Mouse (Mus musculus) midbrain, embryonic 14.5 days (tissue): Measurements from ENCODE around the gene Kif13a. TPM values are rescaled to one million over a fixed set of nuclear protein-coding genes. Genes with fewer than 3 reads are reported as not detected.
A peak's percentile ranks its signal among the peaks of the same experiment; 100 is the strongest.

Experiments used
- ATAC-seq: fragments of 200-750 bp; cut with Nextera tagmentation; 2 replicates; pipeline ENCODE4 v1.8.0; 2017; ENCODE audit warnings: moderate number of reproducible peaks, moderate library complexity; ENCODE audit not compliant: low FRiP score, low TSS enrichment
- DNase-seq: peaks from one replicate; pipeline ENCODE4 v3.0.0-alpha.2; 2015
- H3K27ac ChIP-seq: fragments of 300-500 bp; sonication (generic); replicated peaks from 2 replicates; pipeline ENCODE4 v1.5.1; 2014; ENCODE audit warnings: mild to moderate bottlenecking, low read depth, low read length, moderate library complexity
- H3K27me3 ChIP-seq: fragments of 300-500 bp; sonication (generic); 2 replicates; pipeline ENCODE4 v1.6.1; 2014; ENCODE audit warnings: low read length, control low read depth, mixed read lengths; ENCODE audit not compliant: control insufficient read depth, insufficient read depth
- H3K36me3 ChIP-seq: fragments of 300-500 bp; sonication (generic); 2 replicates; pipeline ENCODE4 v1.6.1; 2014; ENCODE audit warnings: low read length, control low read depth; ENCODE audit not compliant: control insufficient read depth, insufficient read depth
- H3K4me1 ChIP-seq: fragments of 300-500 bp; sonication (generic); 2 replicates; pipeline ENCODE4 v1.6.1; 2014; ENCODE audit warnings: mild to moderate bottlenecking, antibody characterized with exemption, low read length, control low read depth; ENCODE audit not compliant: control insufficient read depth, insufficient read depth
- H3K4me2 ChIP-seq: fragments of 300-500 bp; sonication (generic); 2 replicates; pipeline ENCODE4 v1.6.1; 2014; ENCODE audit warnings: mild to moderate bottlenecking, low read length, moderate library complexity
- H3K4me3 ChIP-seq: fragments of 300-500 bp; sonication (generic); replicated peaks from 2 replicates; pipeline ENCODE4 v1.5.1; 2014; ENCODE audit warnings: low read depth, low read length
- H3K9ac ChIP-seq: fragments of 300-500 bp; sonication (generic); replicated peaks from 2 replicates; pipeline ENCODE4 v1.6.1; 2014; ENCODE audit warnings: mild to moderate bottlenecking, low read length, moderate library complexity
- H3K9me3 ChIP-seq: fragments of 300-500 bp; sonication (generic); 2 replicates; pipeline ENCODE4 v1.6.1; 2016; ENCODE audit warnings: low read length, control low read depth, mixed read lengths; ENCODE audit not compliant: control insufficient read depth
- WGBS: fragments of 180-500 bp; shearing (Covaris S2); extraction: QIAGEN DNeasy Blood & Tissue Kit; methylation state at CpG from one replicate; pipeline ENCODE4 v1.1.7; 2014; 5-methylcytosine and 5-hydroxymethylcytosine counted together
- polyA plus RNA-seq: library from polyadenylated mRNA; unstranded; fragments of >200 nt; fragmentation: Nextera tagmentation; extraction: Ambion mirVana; gene quantifications from 2 replicates; pipeline ENCODE4 v1.2.1, GENCODE M21; 2014

Kif13a gene
- polyA plus RNA-seq, 1 experiment from 2014 or later, result 14.2 TPM

DNA sequence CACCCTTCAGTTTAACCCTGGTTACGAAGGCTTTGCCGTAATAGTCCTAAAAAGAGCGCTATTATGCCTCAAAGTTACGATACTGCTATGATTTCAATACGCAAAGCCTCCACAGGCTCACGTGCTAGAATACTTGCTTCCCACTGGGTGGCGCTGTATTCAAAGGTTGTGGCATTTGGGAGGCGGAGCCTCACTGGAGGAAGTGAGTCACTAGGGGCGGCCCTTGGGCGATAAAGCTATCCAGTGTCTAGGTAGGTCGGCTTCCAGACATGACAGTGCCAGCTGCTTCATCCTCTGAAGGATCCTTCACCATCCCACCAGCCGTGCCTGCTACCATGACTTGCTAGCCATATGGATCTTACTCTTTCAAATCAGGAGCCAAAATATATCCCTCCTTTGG, 119.6 kb downstream of the Kif13a start:
- ATAC-seq (no peak), DNase-seq (peak; percentile 51)
- H3K27ac ChIP-seq, result no peak overlapping the region
- H3K9me3 ChIP-seq, result 0 out of 2 replicates have a peak, but pooled peaks cover 3% of the 10 kb centered on the region
- WGBS, result 93% methylated on average over 12 of the region's 12 CpGs
- no peak overlapping the region for H3K9ac ChIP-seq
- peaks cover 46% of the 10 kb centered on the region for H3K36me3 ChIP-seq
- H3K4me1 ChIP-seq, result no peaks in the 10 kb centered on the region
- no peak overlapping the region for H3K4me3 ChIP-seq
- H3K27me3 ChIP-seq, result no peaks in the 10 kb centered on the region
- H3K4me2 ChIP-seq, result no peak overlapping the region

DNA sequence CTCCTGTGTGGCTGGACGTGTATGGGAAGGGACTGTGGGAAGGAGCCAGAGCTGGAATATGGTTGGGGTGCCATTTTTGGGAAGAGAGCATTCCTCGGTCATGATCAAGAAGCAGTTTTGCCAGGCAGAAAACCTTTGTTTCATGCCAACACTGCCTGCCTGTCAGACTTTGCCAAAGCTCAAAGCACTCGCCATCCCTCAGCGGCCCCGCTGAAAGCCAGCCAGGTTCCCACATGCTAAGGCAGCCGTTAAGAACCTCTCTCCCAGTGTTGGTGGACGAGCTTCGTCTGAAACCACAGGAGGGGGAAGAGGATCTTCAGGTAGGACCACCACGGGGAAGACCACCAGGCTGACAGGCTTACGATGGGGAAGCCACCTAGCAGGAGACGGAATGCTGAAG, 121.8 kb downstream of the Kif13a start:
- no peak for DNase-seq
- Histone ChIP-seq H3K27ac (no peak overlapping the region), H3K27me3 (no peaks in the 10 kb centered on the region)

DNA sequence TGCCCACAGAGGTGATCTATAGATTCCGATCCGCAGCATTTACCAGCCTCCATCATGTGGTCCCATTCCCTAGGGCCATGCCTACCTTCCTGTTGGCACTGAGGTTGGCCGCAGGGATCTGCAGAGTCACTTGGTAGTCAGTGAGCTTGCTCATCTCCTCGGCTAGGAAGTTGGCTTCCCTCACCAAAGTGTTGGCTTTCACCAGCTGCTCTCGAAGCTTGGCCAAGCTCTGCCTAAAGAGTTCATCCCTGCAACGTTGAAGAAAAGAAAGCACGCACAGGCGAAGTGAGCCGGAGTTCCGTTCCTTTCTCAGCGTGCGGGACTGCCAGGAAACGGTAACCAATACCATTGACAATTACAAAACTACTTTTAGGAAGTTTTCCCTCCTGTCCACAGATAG, 128.5 kb downstream of the Kif13a start:
- H3K4me2 ChIP-seq, result no peak overlapping the region
- no peak overlapping the region for H3K9ac ChIP-seq
- 94% methylated on average over 13 of the region's 13 CpGs for WGBS
- no peaks in the 10 kb centered on the region for H3K27me3 ChIP-seq
- ATAC-seq, result no peak
- no peaks in the 10 kb centered on the region for H3K4me1 ChIP-seq
- DNase-seq, result no peak
- peaks cover 29% of the 10 kb centered on the region for H3K36me3 ChIP-seq
- no peaks in the 10 kb centered on the region for H3K9me3 ChIP-seq
- no peak overlapping the region for H3K4me3 ChIP-seq
- H3K27ac ChIP-seq, result no peak overlapping the region

More for the DNA sequence above, 121.8 kb downstream of the Kif13a start:
- peaks cover 27% of the 10 kb centered on the region for H3K36me3 ChIP-seq
- 91% methylated on average over 11 of the region's 11 CpGs for WGBS
- H3K9me3 ChIP-seq, result 0 out of 2 replicates have a peak, but pooled peaks cover 3% of the 10 kb centered on the region
- H3K4me2 ChIP-seq, result no peak overlapping the region
- no peaks in the 10 kb centered on the region for H3K4me1 ChIP-seq
- ATAC-seq, result no peak
- no peak overlapping the region for H3K4me3 ChIP-seq
- H3K9ac ChIP-seq, result no peak overlapping the region

DNA sequence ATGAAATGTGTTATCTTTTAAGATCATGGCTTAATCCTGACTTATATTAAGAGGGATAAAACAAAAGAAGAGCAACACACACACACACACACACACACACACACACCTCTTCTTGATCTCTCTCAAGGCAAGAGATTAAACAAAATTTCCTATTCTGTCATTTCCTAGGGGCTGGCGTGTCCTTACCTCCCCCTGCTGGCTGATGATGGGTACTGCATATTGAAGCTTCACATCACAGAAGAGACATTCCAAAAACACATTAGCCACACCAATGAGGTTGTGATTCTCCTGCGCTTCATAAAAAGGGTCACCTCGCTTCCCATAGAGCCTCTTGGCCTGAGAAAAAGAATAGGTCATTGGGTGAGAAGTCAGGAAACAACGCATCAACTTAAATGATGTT, 131.5 kb downstream of the Kif13a start:
- Histone ChIP-seq H3K9ac (no peak overlapping the region), H3K4me2 (no peak overlapping the region), H3K27me3 (no peaks in the 10 kb centered on the region), H3K4me3 (no peak overlapping the region), H3K27ac (no peak overlapping the region), H3K4me1 (no peaks in the 10 kb centered on the region), H3K36me3 (peaks cover 35% of the 10 kb centered on the region), H3K9me3 (no peaks in the 10 kb centered on the region)
- WGBS, result 44% methylated on average over 4 of the region's 4 CpGs
- DNase-seq (peak; percentile 81), ATAC-seq (no peak)

DNA sequence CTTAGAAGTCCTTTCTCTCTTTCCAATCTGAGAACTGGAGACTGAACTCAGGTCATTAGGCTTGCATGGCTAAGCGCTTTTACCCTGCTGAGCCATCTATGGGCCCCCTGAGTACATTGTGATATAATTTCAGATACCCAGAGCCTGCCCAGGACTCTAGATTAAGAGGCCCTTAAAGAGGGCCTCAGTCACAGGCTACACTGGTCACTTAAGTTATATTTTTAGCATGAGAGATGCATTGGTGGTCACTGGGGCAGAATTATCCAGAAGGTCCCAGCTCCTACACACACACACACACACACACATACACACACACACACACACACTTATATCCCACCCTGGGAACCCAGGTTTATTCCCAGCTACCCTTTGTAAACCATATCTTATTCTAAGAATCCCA, 133.3 kb downstream of the Kif13a start:
- Histone ChIP-seq H3K4me3 (no peak overlapping the region), H3K4me1 (no peaks in the 10 kb centered on the region), H3K9me3 (no peaks in the 10 kb centered on the region), H3K27me3 (no peaks in the 10 kb centered on the region), H3K4me2 (no peak overlapping the region), H3K36me3 (peaks cover 34% of the 10 kb centered on the region), H3K27ac (no peak overlapping the region), H3K9ac (no peak overlapping the region)
- ATAC-seq (no peak), DNase-seq (no peak)
- WGBS, result 100% methylated on average over 1 of the region's 1 CpGs

DNA sequence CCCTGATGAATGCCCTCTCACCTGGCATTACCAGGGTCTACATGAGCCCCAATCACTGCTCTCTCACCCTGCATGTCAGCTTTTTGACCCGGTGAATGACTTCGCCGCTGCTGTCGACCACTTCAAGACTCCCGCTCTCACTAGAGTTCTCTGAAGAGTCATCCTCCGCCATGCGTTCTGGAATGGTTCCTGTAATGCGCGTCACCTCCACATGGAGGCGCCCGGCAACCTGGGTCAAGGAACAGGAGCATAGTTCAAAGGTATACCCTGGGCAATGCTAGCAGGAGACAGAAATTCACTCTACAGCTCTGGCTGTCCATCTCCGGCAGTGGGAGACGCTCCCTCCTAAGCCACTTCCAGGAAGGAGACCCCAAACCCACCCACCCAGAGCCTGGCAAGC, 135.8 kb downstream of the Kif13a start:
- no peaks in the 10 kb centered on the region for H3K9me3 ChIP-seq

DNA sequence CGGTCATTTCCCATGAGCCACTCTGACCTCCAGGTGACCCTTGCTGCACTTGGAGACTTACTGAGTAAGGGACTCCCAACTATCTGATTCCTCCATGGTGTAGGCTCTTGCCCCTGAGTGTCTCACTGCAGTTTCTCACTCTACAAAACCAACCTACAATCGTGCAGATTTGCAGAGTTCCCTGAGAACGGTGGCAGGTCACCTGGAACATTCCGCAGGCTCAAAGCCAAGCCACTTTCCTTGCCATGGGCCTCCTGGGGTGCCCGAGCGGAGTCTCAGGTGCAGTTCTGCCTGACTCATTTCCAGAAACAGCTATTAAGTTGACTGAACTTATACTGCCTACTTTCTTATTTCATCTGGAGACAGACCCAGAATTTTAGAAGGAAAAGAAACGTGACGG, 141.2 kb downstream of the Kif13a start:
- Histone ChIP-seq H3K27me3 (no peaks in the 10 kb centered on the region), H3K9ac (no peak overlapping the region), H3K36me3 (peaks cover 59% of the 10 kb centered on the region), H3K4me3 (no peak overlapping the region), H3K27ac (no peak overlapping the region), H3K9me3 (no peaks in the 10 kb centered on the region), H3K4me2 (no peak overlapping the region), H3K4me1 (no peaks in the 10 kb centered on the region)
- no peak for DNase-seq
- 92% methylated on average over 8 of the region's 8 CpGs for WGBS
- ATAC-seq, result no peak

More for the DNA sequence above, 135.8 kb downstream of the Kif13a start:
- no peaks in the 10 kb centered on the region for H3K4me1 ChIP-seq
- WGBS, result 75% methylated on average over 13 of the region's 13 CpGs
- H3K9ac ChIP-seq, result no peak overlapping the region
- H3K36me3 ChIP-seq, result peaks cover 44% of the 10 kb centered on the region
- ATAC-seq, result no peak
- no peak for DNase-seq
- no peak overlapping the region for H3K4me2 ChIP-seq
- H3K27me3 ChIP-seq, result no peaks in the 10 kb centered on the region
- no peak overlapping the region for H3K27ac ChIP-seq
- no peak overlapping the region for H3K4me3 ChIP-seq

DNA sequence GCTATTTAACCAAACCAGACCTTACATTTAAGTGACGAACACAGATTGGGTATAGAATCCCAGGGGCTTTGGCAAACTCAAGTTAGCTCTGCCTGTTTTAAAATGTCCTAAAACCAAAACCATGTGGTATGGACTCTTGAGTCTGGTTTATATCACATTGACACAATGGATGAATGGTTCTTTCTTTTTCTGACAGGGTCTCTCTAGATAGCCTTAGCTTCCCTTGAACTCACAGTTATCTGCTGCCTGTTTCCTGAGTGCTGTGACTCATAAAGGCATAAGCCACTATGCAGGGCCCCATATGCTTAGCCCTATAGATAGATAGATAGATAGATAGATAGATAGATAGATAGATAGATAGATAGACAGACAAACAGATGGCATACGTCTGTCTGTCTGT, 142.8 kb downstream of the Kif13a start:
- Histone ChIP-seq H3K9me3 (no peaks in the 10 kb centered on the region), H3K9ac (no peak overlapping the region), H3K27ac (no peak overlapping the region), H3K4me2 (no peak overlapping the region), H3K4me1 (no peaks in the 10 kb centered on the region), H3K36me3 (peaks cover 53% of the 10 kb centered on the region), H3K27me3 (no peaks in the 10 kb centered on the region), H3K4me3 (no peak overlapping the region)
- no peak for DNase-seq
- ATAC-seq, result no peak
- WGBS, result 89% methylated on average over 2 of the region's 2 CpGs

DNA sequence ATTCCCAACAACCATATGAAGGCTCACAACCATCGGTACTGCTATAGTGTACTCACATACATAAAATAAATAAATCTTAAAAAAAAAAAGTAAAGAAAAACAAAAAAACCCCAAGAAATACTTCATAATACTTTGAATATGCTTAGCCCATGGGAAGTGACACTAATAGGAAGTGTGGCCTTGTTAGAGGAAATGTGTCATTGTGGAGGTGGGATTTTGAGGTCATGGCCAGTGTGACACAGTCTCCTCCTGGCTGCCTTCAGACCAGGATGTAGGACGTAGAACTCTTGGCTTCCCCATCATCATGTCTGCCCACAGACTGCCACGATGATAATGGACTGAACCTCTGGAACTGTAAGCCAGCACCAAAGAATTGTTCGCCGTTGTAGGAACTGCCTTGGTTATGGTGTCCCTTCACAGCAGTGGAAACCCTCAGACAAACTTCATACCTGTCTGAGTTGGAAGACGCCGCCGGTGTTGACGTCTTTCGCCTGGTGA, 143.6 kb downstream of the Kif13a start:
- Histone ChIP-seq H3K27me3 (no peaks in the 10 kb centered on the region), H3K4me2 (no peak overlapping the region), H3K9me3 (no peaks in the 10 kb centered on the region), H3K27ac (no peak overlapping the region), H3K36me3 (peaks cover 51% of the 10 kb centered on the region), H3K9ac (no peak overlapping the region), H3K4me3 (no peak overlapping the region), H3K4me1 (no peaks in the 10 kb centered on the region)
- DNase-seq (no peak), ATAC-seq (no peak)
- WGBS, result 96% methylated on average over 10 of the region's 10 CpGs
